Mouse (Mus musculus) layer of hippocampus, adult 8-10 months (tissue): ENCODE data around the gene Zfp629. TPM values are rescaled to one million over a fixed set of nuclear protein-coding genes. Genes with fewer than 3 reads are reported as not detected.
A peak's percentile ranks its signal among the peaks of the same experiment; 100 is the strongest.

Experiments
- DNase-seq, 2 experiments: peaks; one replicate each; pipeline ENCODE4 v3.0.0; 2022; ENCODE audit warnings: low spot score in 2 of 2
- total RNA-seq, 4 experiments: library from RNA; stranded (reverse); gene quantifications; 2 replicates each; pipeline ENCODE4 v1.2.4; 2022

The Zfp629 gene
- total RNA-seq, 4 experiments from 2014 or later: 21.7 to 22.6 (median 22.1) TPM

DNA sequence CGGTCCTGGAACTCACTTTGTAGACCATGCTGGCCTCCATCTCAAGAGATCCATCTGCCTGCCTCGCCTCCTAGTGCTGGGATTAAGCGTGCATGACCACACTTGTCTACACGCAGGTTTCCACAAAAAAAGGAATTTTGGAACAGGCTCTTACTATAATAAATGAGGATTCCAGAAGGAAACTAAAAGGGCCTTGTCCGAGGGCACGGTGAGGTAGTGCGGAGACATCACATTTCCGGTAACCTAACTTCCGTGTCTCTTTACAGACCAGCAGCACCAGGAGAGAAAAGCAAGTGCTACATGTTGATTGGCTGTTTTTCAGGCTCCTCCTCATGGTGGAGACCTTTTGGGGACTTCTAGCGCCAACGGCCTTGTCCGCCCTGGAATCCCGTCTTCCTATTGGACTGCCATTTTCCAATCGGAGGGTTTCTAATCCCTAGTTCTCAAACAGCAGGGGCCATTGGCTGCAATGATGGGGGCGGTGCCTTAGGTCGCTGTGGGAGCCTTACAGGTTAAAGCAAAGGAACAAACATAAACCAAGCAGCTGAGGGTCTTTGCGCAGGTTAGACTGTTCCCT lies 42.6 kb downstream of the Zfp629 start, which contains the start of gene Phkg2:
TSS of gene Phkg2 (plus strand) at position 446 of the 577 bp plus-strand sequence.
- DNase-seq: peak; percentile 93 to 97

DNA sequence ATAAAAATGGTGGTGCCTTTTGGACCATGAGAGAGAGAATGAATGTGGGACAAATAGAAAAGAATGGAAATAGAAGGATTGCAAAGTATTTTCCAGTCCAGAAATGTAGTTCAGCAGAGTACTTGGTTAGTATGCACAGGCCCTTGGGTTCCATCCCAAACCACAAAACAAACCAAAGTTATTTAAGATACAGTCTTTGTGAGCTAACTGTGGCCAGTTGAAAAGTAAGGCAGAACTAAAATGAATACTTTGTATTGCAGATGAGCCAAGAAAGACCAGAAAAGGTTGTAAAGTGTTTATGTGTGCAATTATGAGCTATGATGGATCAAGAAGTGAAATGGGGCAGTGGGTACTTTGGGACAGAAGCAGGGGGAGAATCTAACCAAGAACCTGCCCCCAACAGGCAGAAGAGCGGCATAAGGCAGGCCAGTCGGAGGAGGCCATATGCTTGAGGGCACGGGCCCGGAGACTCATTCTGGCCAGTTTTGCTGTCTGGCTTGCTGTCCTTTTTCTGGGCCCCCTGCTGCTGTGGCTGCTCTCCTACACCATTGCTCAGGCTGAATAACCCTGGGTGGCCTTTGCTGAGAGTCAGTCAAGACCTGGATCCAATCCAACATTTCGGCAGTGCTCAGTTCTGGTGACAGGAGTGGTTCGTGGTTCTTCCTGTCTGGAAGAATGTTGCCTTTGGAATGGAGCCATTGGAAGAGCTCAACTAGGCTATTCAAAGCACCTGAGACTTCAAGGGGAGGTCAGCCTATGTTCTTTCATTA lies 51.0 kb downstream of the Zfp629 start:
- no peak for DNase-seq

DNA sequence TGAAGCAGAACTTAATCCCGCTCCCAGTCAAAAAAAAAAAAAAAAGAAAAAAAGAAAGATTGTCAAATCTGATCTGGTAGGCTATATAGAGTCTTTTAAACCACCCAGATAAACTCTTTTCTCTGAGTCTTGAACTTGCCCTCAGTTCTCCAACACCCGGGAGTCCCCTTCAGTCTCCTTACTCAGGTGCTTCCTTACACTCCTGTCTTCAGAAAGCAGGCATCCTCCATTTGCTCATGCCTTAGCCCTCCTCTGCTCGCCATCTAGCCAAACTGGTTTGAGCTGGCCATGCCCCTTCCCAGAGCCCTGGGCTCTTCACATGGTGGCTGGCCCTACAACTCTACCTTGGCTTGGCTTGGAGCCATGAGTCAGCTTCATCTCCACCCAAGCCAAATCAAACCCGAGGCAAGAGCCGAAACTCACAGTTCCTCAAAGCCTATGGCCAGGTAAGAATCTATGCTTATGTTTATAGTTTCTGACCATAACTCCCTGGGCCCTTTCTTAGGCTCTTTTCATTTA lies 54.2 kb downstream of the Zfp629 start, which contains the start of gene Tmem265:
TSS of gene Tmem265 (plus strand) at position 51 of the 519 bp plus-strand sequence.
- DNase-seq: no peak

DNA sequence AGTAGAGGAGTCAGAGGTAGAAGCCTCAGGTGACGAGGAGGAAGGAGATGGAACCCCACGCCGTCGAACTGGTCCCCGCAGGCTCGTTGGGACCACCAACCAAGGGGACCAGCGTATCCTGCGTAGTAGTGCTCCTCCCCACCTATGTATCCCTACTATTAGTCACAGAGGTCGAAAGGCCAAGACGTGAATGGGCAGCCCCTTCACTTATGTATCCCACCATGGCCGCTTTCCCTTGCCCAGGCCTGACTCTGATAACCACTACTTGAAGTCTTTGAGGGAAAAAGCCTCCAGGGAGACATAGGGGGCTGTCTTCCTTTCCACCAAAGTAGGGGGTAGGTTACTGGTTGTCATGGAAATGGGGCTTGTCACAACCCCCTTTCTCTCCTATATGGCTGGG lies 55.0 kb downstream of the Zfp629 start:
- no peak for DNase-seq

Other genes with a start within 250 kb of the Zfp629 start
- gene Zfp747, start 239.7 kb downstream of the Zfp629 start, total RNA-seq: 1 to 10 TPM; 7.3 to 9.2 (median 8.1) TPM
- 1 to 10 TPM; 4.0 to 4.6 (median 4.3) TPM for gene 9130019O22Rik, start 228.6 kb downstream of the Zfp629 start, total RNA-seq
- gene E430018J23Rik, start 222.2 kb downstream of the Zfp629 start, total RNA-seq: 1 to 10 TPM; 6.7 to 8.0 (median 7.2) TPM
- gene Zfp764, start 209.0 kb downstream of the Zfp629 start, total RNA-seq: 1 to 10 TPM; 3.5 to 5.8 (median 5.0) TPM
- 10 to 100 TPM; 11.8 to 16.7 (median 14.6) TPM for gene Zfp688, start 193.7 kb downstream of the Zfp629 start, total RNA-seq
- 1 to 10 TPM; 4.5 to 7.3 (median 5.5) TPM for gene Zfp689, start 166.6 kb downstream of the Zfp629 start, total RNA-seq
- gene Prr14, start 156.2 kb downstream of the Zfp629 start, total RNA-seq: 10 to 100 TPM; 30.0 to 35.5 (median 34.0) TPM
- gene Fbrs, start 136.6 kb downstream of the Zfp629 start, total RNA-seq: 10 to 100 TPM; 56.2 to 72.2 (median 65.5) TPM
- gene Srcap, start 103.8 kb downstream of the Zfp629 start, total RNA-seq: 100 to 1,000 TPM; 118 to 139 (median 120) TPM
- 10 to 100 TPM in 1 of 4 experiments, 1 to 10 TPM in 3; 8.1 to 17.1 (median 9.6) TPM for gene Gm42715, start 96.2 kb downstream of the Zfp629 start, total RNA-seq
- 1 to 10 TPM in 1 of 4 experiments, under 1 TPM in 1, not detected in 2; 0.78 to 1.7 TPM for gene Tmem265, start 54.4 kb downstream of the Zfp629 start, total RNA-seq
- gene Phkg2, start 42.5 kb downstream of the Zfp629 start, total RNA-seq: 10 to 100 TPM; 74.1 to 82.6 (median 79.2) TPM
- gene Ccdc189, start 27.2 kb downstream of the Zfp629 start, total RNA-seq: 10 to 100 TPM in 2 of 4 experiments, 1 to 10 TPM in 2; 7.7 to 12.8 (median 10.1) TPM
- 10 to 100 TPM; 70.0 to 79.2 (median 72.7) TPM for gene Rnf40, start 27.0 kb downstream of the Zfp629 start, total RNA-seq
- 10 to 100 TPM; 26.5 to 38.4 (median 31.9) TPM for gene Bcl7c, start 93.1 kb upstream of the Zfp629 start, total RNA-seq
- gene Ctf1, start 96.9 kb upstream of the Zfp629 start, total RNA-seq: 1 to 10 TPM; 3.1 to 5.2 (median 3.5) TPM
- gene Ctf2, start 116.4 kb upstream of the Zfp629 start, total RNA-seq: not detected
- gene Fbxl19, start 128.7 kb upstream of the Zfp629 start, total RNA-seq: 10 to 100 TPM; 52.2 to 65.5 (median 56.3) TPM
- gene Orai3, start 154.0 kb upstream of the Zfp629 start, total RNA-seq: 10 to 100 TPM; 25.8 to 30.7 (median 29.4) TPM
- 10 to 100 TPM; 46.6 to 56.4 (median 48.7) TPM for gene Setd1a, start 160.9 kb upstream of the Zfp629 start, total RNA-seq
- 1 to 10 TPM; 2.0 to 5.7 (median 2.3) TPM for gene Gm49388, start 169.8 kb upstream of the Zfp629 start, total RNA-seq
- gene Hsd3b7, start 184.8 kb upstream of the Zfp629 start, total RNA-seq: 10 to 100 TPM in 2 of 4 experiments, 1 to 10 TPM in 2; 4.8 to 12.2 (median 10.7) TPM
- 10 to 100 TPM; 61.0 to 86.0 (median 77.0) TPM for gene Stx4a, start 208.5 kb upstream of the Zfp629 start, total RNA-seq
- 100 to 1,000 TPM; 344 to 361 (median 348) TPM for gene Stx1b, start 208.8 kb upstream of the Zfp629 start, total RNA-seq